Comparison of ENCODE assay signal across 20 mouse cellular contexts in the genomic region with DNA sequence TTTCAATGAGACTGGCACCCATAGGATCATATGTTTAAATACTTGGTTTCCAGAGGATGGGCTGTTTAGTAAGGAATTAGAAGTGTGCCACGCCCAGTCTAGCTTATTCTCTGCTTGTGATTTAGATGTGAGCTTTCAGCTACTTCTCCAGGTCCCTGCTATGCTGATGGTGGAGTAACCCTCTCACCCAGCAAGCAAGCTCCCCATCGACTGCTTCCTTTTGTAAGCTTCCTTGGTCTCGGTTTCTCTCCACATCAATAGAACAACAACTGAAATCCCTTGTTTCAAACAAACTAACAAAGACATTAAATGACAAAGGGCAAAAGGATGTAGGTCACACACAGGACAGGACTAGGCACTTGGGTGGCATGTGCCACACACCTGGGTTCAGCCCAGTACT.
"Had no signal": no experiment of that assay in that cellular context is flagged by ENCODE, and none has a peak within 500 bp of the region (broad histone marks: within the 10 kb centered on the region; RNA-seq: fewer than 3 reads in every experiment).

No protein-coding gene starts in this region.

- DNase-seq: kidney, adult 2 months; kidney, postnatal 14 days; kidney, postnatal 4 days; liver; lung, adult 2 months; lung, postnatal 14 days; lung, postnatal 4 days; retina, postnatal 1 day; right cerebral cortex, postnatal 25 days; spleen, adult 18-20 months had no signal

- ATAC-seq: intestine, postnatal 0 days; liver, embryonic 12.5 days; midbrain, embryonic 15.5 days had no signal

- H3K9ac ChIP-seq: limb, embryonic 13.5 days; liver, embryonic 12.5 days; liver, embryonic 15.5 days; midbrain, embryonic 12.5 days; midbrain, embryonic 15.5 days; neural tube, embryonic 13.5 days; stomach, embryonic 15.5 days had no signal

- H3K4me2 ChIP-seq: limb, embryonic 13.5 days; liver, embryonic 12.5 days; liver, embryonic 15.5 days; midbrain, embryonic 12.5 days; neural tube, embryonic 13.5 days; stomach, embryonic 15.5 days had no signal

- H3K9me3 ChIP-seq: limb, embryonic 10.5 days; limb, embryonic 13.5 days; liver, embryonic 12.5 days; liver, embryonic 15.5 days; midbrain, embryonic 12.5 days; midbrain, embryonic 15.5 days; neural tube, embryonic 13.5 days; stomach, embryonic 15.5 days had no signal

- H3K27ac ChIP-seq: limb, embryonic 10.5 days; limb, embryonic 13.5 days; liver, embryonic 12.5 days; liver, embryonic 15.5 days; midbrain, embryonic 12.5 days; midbrain, embryonic 15.5 days; neural tube, embryonic 13.5 days; stomach, embryonic 15.5 days had no signal

- H3K36me3 ChIP-seq: limb, embryonic 10.5 days; limb, embryonic 13.5 days; liver, embryonic 12.5 days; liver, embryonic 15.5 days; midbrain, embryonic 12.5 days; midbrain, embryonic 15.5 days; neural tube, embryonic 13.5 days; stomach, embryonic 15.5 days had no signal

- H3K27me3 ChIP-seq: limb, embryonic 13.5 days; liver, embryonic 12.5 days; liver, embryonic 15.5 days; midbrain, embryonic 15.5 days; neural tube, embryonic 13.5 days; stomach, embryonic 15.5 days had no signal

- H3K4me3 ChIP-seq: limb, embryonic 10.5 days; limb, embryonic 13.5 days; liver, embryonic 12.5 days; liver, embryonic 15.5 days; midbrain, embryonic 12.5 days; midbrain, embryonic 15.5 days; myocyte; neural tube, embryonic 13.5 days; stomach, embryonic 15.5 days had no signal
